Mouse (Mus musculus): Measurements from ENCODE around the gene A630076J17Rik. TPM values are rescaled to one million over a fixed set of nuclear protein-coding genes. Genes with fewer than 3 reads are reported as not detected.

The A630076J17Rik gene
- polyA plus RNA-seq, 1 experiment, result not detected

DNA sequence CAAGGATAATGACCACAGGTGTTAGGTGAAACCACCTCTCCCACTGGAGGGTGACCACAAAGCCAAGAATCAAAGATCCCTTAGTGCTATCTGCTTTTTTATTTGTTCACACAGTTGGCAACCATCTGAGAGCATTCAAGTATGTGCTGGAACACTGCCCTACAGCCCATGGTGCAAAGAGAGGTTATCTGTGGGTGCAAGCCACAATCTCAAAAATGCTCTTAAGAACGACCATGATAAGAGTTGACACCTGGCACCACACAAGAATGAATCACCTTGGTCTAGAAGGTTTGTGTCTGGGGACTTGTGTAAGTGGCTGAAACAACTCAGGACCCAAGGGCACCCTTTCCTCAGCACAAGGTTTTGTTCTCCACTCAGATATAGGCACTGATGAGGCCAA is 7.2 kb upstream of the A630076J17Rik start:
- no peak overlapping the region for H3K4me3 ChIP-seq (replicated peaks)
- no peaks in the 10 kb centered on the region for H3K27me3 ChIP-seq (ENCODE audit: control insufficient read depth)
- H3K9me3 ChIP-seq (ENCODE audit: control insufficient read depth, low read length), result peaks cover 4% of the 10 kb centered on the region
- H3K36me3 ChIP-seq (ENCODE audit: control insufficient read depth), result no peaks in the 10 kb centered on the region
- no peaks in the 10 kb centered on the region for H3K4me1 ChIP-seq (ENCODE audit: control insufficient read depth)
- no peak for TF ChIP-seq GATA1 (IDR thresholded peaks at IDR 0.05; ENCODE audit: low read length)
- no peak for TF ChIP-seq TAL1 (IDR thresholded peaks at IDR 0.05; ENCODE audit: low read length)

DNA sequence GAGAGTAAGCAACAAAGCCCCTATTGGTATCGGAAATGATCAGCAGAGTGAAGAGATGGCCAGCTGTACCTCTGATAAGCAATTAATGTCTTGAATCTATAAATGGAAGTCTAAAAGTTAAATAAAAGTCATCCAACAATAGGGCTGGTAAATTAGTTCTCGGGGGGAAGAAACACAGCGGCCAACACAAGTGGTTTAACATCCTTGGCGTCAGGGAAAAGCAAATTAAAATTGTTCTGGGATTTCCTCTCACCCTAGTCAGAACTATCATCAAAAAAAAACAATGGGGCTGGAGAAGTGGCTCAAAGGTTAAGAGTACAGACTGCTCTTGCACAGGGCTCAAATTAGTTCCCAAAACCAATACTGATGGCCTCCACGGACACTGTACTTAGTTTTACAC is 4.6 kb upstream of the A630076J17Rik start:
- H3K9me3 ChIP-seq (ENCODE audit: control insufficient read depth, low read length), result peaks cover 4% of the 10 kb centered on the region

DNA sequence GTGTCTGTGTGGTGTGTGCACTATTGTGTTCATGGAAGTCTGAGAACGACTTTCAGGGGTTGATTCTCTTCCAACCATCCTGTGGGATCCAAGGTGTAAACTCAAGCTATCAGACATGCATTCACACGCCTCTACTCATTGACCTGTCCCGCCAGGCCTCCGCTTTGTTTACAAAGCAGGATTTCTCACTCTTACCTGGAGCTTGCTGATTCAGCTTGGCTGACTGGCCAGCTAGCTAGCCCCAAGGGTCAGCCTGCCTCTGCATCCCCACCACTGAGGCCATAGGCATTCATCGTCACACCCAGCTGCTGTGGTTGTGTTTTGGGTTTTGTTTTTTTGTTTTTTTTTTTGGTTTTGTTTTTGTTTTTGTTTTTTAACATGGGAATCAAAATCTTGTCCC is 1.2 kb upstream of the A630076J17Rik start:
- H3K27me3 ChIP-seq (ENCODE audit: control insufficient read depth), result no peaks in the 10 kb centered on the region
- H3K4me3 ChIP-seq (replicated peaks), result no peak overlapping the region
- no peak for TF ChIP-seq TAL1 (IDR thresholded peaks at IDR 0.05; ENCODE audit: low read length)
- no peak for TF ChIP-seq GATA1 (IDR thresholded peaks at IDR 0.05; ENCODE audit: low read length)
- peaks cover 2% of the 10 kb centered on the region for H3K9me3 ChIP-seq (ENCODE audit: control insufficient read depth, low read length)
- no peaks in the 10 kb centered on the region for H3K36me3 ChIP-seq (ENCODE audit: control insufficient read depth)
- H3K4me1 ChIP-seq (ENCODE audit: control insufficient read depth), result no peaks in the 10 kb centered on the region

More for the DNA sequence above, 4.6 kb upstream of the A630076J17Rik start:
- no peak for TF ChIP-seq TAL1 (IDR thresholded peaks at IDR 0.05; ENCODE audit: low read length)
- TF ChIP-seq GATA1 (IDR thresholded peaks at IDR 0.05; ENCODE audit: low read length), result no peak
- H3K4me1 ChIP-seq (ENCODE audit: control insufficient read depth), result no peaks in the 10 kb centered on the region
- H3K27me3 ChIP-seq (ENCODE audit: control insufficient read depth), result no peaks in the 10 kb centered on the region
- H3K36me3 ChIP-seq (ENCODE audit: control insufficient read depth), result no peaks in the 10 kb centered on the region
- no peak overlapping the region for H3K4me3 ChIP-seq (replicated peaks)

DNA sequence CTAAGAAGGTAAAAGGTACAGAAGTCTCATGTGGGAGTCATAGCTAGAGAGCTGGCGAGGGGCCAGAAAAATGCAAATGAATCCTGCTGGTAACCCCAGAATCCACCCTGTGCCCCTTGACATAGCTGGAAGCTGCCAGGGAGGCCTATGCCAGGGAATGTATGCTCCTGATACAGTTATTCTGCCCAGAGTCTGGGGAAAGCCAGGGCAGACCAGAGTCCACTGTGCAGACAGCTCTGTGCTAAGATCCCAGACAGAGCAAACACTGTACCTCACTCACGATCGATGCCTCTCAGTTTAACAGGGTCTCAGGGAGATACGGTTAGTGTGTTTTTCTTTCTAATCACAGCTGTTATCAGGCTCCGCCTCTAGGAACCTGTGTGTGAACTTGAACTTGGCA is 592 bp upstream of the A630076J17Rik start:
- no peaks in the 10 kb centered on the region for H3K27me3 ChIP-seq (ENCODE audit: control insufficient read depth)
- H3K4me3 ChIP-seq (replicated peaks), result no peak overlapping the region
- TF ChIP-seq TAL1 (IDR thresholded peaks at IDR 0.05; ENCODE audit: low read length) (no peak), GATA1 (IDR thresholded peaks at IDR 0.05; ENCODE audit: low read length) (no peak)
- no peaks in the 10 kb centered on the region for H3K9me3 ChIP-seq (ENCODE audit: control insufficient read depth, low read length)
- H3K36me3 ChIP-seq (ENCODE audit: control insufficient read depth), result no peaks in the 10 kb centered on the region
- H3K4me1 ChIP-seq (ENCODE audit: control insufficient read depth), result no peaks in the 10 kb centered on the region

DNA sequence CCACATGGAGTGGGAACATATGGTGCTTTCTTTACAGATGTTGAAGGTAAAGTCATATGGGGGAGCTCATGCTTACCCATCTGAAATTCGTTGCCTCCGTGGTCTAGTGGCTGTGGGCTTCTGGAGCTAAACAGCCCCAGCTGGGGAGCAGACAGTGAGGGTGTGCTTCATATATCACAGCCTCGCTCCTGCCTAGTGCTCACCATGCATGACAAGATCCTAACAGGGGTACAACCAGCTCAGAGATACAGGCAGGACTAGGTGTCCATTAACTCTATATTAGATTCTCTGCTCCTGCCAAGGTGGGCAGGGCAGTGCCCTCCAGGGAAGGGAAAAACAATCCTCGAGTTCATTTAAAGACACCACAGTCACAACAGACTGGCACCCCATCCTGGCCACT is 788 bp downstream of the A630076J17Rik start:
- H3K9me3 ChIP-seq (ENCODE audit: control insufficient read depth, low read length), result no peaks in the 10 kb centered on the region
- H3K4me1 ChIP-seq (ENCODE audit: control insufficient read depth), result no peaks in the 10 kb centered on the region
- H3K36me3 ChIP-seq (ENCODE audit: control insufficient read depth), result no peaks in the 10 kb centered on the region
- no peaks in the 10 kb centered on the region for H3K27me3 ChIP-seq (ENCODE audit: control insufficient read depth)
- TF ChIP-seq TAL1 (IDR thresholded peaks at IDR 0.05; ENCODE audit: low read length) (no peak), GATA1 (IDR thresholded peaks at IDR 0.05; ENCODE audit: low read length) (no peak)
- H3K4me3 ChIP-seq (replicated peaks), result no peak overlapping the region

DNA sequence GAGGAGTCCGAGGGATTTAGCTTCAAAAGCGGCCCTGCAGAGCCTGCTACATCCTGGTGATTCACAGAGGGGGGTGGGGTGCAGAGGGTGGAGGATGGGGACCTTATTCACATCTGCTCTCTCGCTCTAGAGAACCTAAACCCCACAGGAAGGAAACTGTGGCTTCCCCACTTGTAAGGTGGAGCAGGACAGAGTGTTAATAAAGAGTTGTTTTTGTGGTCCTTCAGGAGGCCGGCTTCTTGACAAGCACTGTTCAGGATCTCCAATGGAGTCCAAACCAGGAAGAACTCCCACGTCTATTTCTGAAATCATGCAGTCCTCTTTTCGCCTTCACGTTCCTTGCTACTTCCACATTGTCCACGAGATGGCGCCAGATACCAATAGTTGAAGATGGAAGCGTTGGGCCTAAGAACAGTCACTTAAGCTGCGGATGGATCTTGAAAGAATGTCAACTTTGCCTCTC is 3.0 kb downstream of the A630076J17Rik start:
- Histone ChIP-seq H3K9me3 (ENCODE audit: control insufficient read depth, low read length) (no peaks in the 10 kb centered on the region), H3K4me3 (replicated peaks) (no peak overlapping the region), H3K4me1 (ENCODE audit: control insufficient read depth) (no peaks in the 10 kb centered on the region), H3K36me3 (ENCODE audit: control insufficient read depth) (no peaks in the 10 kb centered on the region), H3K27me3 (ENCODE audit: control insufficient read depth) (no peaks in the 10 kb centered on the region)
- TF ChIP-seq GATA1 (IDR thresholded peaks at IDR 0.05; ENCODE audit: low read length), result no peak
- no peak for TF ChIP-seq TAL1 (IDR thresholded peaks at IDR 0.05; ENCODE audit: low read length)

DNA sequence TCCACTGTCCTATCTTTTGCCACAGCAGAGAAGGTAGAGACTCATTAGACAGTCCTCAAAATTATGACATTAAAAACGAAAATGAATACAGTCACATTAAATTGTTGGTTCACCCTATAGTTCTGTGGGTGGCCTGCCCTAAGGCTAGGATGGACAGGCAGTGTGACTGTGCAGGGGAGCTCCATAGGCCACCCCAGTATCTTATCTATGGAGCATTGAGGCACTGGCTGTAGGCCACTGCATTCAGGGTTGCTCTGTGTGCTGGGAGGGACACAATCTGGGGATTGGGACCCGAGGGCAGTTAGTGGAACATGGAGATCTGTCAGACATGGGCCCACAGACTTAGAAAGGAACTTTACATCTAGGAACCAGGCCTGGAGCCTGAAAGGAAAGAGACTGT is 3.5 kb downstream of the A630076J17Rik start:
- Histone ChIP-seq H3K4me3 (replicated peaks) (no peak overlapping the region), H3K27me3 (ENCODE audit: control insufficient read depth) (no peaks in the 10 kb centered on the region), H3K36me3 (ENCODE audit: control insufficient read depth) (no peaks in the 10 kb centered on the region), H3K4me1 (ENCODE audit: control insufficient read depth) (no peaks in the 10 kb centered on the region), H3K9me3 (ENCODE audit: control insufficient read depth, low read length) (no peaks in the 10 kb centered on the region)
- no peak for TF ChIP-seq TAL1 (IDR thresholded peaks at IDR 0.05; ENCODE audit: low read length)
- no peak for TF ChIP-seq GATA1 (IDR thresholded peaks at IDR 0.05; ENCODE audit: low read length)

DNA sequence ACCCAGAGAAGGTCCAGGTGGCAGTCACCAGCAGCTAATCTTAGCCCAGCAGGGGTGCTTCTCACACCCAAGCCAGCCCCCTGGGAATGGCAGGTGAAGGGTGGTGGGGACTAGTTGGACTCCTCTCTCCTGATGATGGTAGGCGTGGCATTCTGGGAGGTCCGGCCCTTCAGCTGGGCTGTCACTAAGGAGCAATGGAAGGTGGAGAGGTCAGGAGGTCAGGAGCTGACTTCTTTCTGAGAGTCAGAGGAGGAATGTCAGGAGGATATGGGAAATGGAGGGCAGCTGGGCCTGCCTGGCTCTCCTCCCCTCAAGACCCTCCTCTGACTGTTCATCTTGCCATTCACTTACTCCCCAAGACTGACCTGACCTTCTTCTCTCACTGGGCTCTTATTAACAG is 7.6 kb downstream of the A630076J17Rik start:
- TF ChIP-seq TAL1 (IDR thresholded peaks at IDR 0.05; ENCODE audit: low read length), result no peak
- no peak for TF ChIP-seq GATA1 (IDR thresholded peaks at IDR 0.05; ENCODE audit: low read length)
- Histone ChIP-seq H3K4me3 (replicated peaks) (no peak overlapping the region), H3K4me1 (ENCODE audit: control insufficient read depth) (no peaks in the 10 kb centered on the region), H3K36me3 (ENCODE audit: control insufficient read depth) (no peaks in the 10 kb centered on the region), H3K27me3 (ENCODE audit: control insufficient read depth) (no peaks in the 10 kb centered on the region), H3K9me3 (ENCODE audit: control insufficient read depth, low read length) (no peaks in the 10 kb centered on the region)

DNA sequence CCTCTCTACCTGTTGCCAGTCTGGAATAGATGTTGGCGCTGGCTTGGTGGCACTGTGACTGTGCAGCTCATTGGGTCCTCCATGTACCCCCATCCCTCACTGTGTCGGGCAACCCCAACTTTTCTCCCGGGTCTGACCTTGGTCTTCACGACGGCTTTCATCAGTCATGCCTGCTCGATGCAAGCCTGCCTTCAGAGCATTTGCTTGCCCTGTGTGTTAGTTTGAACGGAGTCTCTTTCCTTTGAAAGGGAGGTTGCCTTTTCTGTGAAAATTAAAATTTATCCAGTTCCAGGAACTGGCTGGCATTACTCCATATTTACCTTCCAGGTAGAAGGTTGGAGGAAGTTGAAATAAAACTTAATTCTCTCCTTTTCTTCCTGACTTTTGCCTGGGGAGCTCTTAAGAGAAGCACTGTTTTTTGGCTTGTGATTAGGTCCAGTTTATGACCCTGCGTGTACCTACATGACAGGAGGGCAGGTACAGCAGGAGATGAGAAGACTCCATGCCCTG is 8.1 kb downstream of the A630076J17Rik start:
- no peaks in the 10 kb centered on the region for H3K36me3 ChIP-seq (ENCODE audit: control insufficient read depth)
- no peak for TF ChIP-seq TAL1 (IDR thresholded peaks at IDR 0.05; ENCODE audit: low read length)
- TF ChIP-seq GATA1 (IDR thresholded peaks at IDR 0.05; ENCODE audit: low read length), result no peak
- no peaks in the 10 kb centered on the region for H3K9me3 ChIP-seq (ENCODE audit: control insufficient read depth, low read length)
- H3K27me3 ChIP-seq (ENCODE audit: control insufficient read depth), result no peaks in the 10 kb centered on the region
- H3K4me1 ChIP-seq (ENCODE audit: control insufficient read depth), result no peaks in the 10 kb centered on the region
- no peak overlapping the region for H3K4me3 ChIP-seq (replicated peaks)

DNA sequence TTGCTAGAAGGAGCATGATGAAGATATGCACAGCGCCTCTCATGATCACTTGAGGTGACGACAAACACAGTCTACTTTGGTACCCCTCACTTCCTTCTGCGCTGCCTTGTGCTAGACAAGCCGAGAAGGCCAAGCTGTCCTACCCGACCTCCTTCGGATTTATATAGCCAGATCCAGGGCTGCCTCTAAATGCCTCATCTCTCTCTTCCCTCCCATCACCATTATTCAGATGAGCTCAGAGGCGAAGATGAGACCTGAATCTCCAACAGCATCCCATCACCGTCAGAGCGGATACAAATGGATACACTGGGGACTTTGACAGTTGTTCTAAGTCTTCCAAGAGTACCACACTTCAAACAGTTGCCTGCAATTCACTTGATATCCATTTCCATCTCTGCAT is 9.2 kb downstream of the A630076J17Rik start, which contains the start of gene Prok1:
TSS of gene Prok1 (minus strand) at position 101 of the 400 bp plus-strand sequence.
- Histone ChIP-seq H3K4me3 (replicated peaks) (no peak within 1 kb of the TSS), H3K36me3 (ENCODE audit: control insufficient read depth) (no peaks in the 10 kb centered on the region), H3K4me1 (ENCODE audit: control insufficient read depth) (no peaks in the 10 kb centered on the region), H3K9me3 (ENCODE audit: control insufficient read depth, low read length) (no peaks in the 10 kb centered on the region), H3K27me3 (ENCODE audit: control insufficient read depth) (no peaks in the 10 kb centered on the region)
- TF ChIP-seq GATA1 (IDR thresholded peaks at IDR 0.05; ENCODE audit: low read length) (no peak), TAL1 (IDR thresholded peaks at IDR 0.05; ENCODE audit: low read length) (no peak)

Measured in erythroblast, embryonic 14.5 days (primary cell).